Mouse (Mus musculus): ENCODE measurements at regions not wholly inside any gene's neighbourhood (a gene's known extent, or its start where the extent isn't known, plus 50 kb on each side); places are given as distances from the start of the nearest gene placed in this dataset.

GRCm38 (mm10) chr14:105490158-105490557, 231.8 kb downstream of the Ndfip2 start:
- DNase-seq: no peak

- DNase-seq: peak; percentile 55
Measured at GRCm38 (mm10) chr14:105483352-105484083, 225.1 kb downstream of the Ndfip2 start.

- DNase-seq: peak; percentile 17
Measured at GRCm38 (mm10) chr14:105482644-105483351, 224.4 kb downstream of the Ndfip2 start.

GRCm38 (mm10) chr14:105480048-105480447, 221.7 kb downstream of the Ndfip2 start:
- DNase-seq: no peak

GRCm38 (mm10) chr14:105474991-105475553, 216.7 kb downstream of the Ndfip2 start:
- DNase-seq: peak; percentile 53

GRCm38 (mm10) chr14:105448919-105449458, 190.6 kb downstream of the Ndfip2 start:
- no peak for DNase-seq

GRCm38 (mm10) chr14:105447088-105447487, 188.7 kb downstream of the Ndfip2 start:
- DNase-seq: no peak

- peak; percentile 24 for DNase-seq
Measured at GRCm38 (mm10) chr14:105435343-105435742, 177.0 kb downstream of the Ndfip2 start.

- DNase-seq: no peak
Measured at GRCm38 (mm10) chr14:105433456-105433855, 175.1 kb downstream of the Ndfip2 start.

GRCm38 (mm10) chr14:105432670-105433069, 174.3 kb downstream of the Ndfip2 start:
- DNase-seq: no peak

GRCm38 (mm10) chr14:105431584-105431983, 173.2 kb downstream of the Ndfip2 start:
- DNase-seq: no peak

GRCm38 (mm10) chr14:105429664-105430257, 171.4 kb downstream of the Ndfip2 start:
- no peak for DNase-seq

- peak; percentile 69 for DNase-seq
Measured at GRCm38 (mm10) chr14:105427474-105427901, 169.1 kb downstream of the Ndfip2 start.

- DNase-seq: peak; percentile 18
Measured at GRCm38 (mm10) chr14:105426597-105427334, 168.4 kb downstream of the Ndfip2 start.

GRCm38 (mm10) chr14:105417967-105418366, 159.6 kb downstream of the Ndfip2 start:
- no peak for DNase-seq

GRCm38 (mm10) chr14:105417458-105417960, 159.1 kb downstream of the Ndfip2 start:
- no peak for DNase-seq

- DNase-seq: no peak
Measured at GRCm38 (mm10) chr14:105416964-105417363, 158.6 kb downstream of the Ndfip2 start.

- no peak for DNase-seq
Measured at GRCm38 (mm10) chr14:105404662-105405061, 146.3 kb downstream of the Ndfip2 start.

- no peak for DNase-seq
Measured at GRCm38 (mm10) chr14:105404241-105404640, 145.9 kb downstream of the Ndfip2 start.

- DNase-seq: no peak
Measured at GRCm38 (mm10) chr14:105403256-105403655, 144.9 kb downstream of the Ndfip2 start.

GRCm38 (mm10) chr14:105402556-105402955, 144.2 kb downstream of the Ndfip2 start:
- no peak for DNase-seq

- peak; percentile 85 for DNase-seq
Measured at GRCm38 (mm10) chr14:105397467-105397866, 139.1 kb downstream of the Ndfip2 start.
